9 mouse cellular contexts compared by ENCODE assay signal in the genomic region with DNA sequence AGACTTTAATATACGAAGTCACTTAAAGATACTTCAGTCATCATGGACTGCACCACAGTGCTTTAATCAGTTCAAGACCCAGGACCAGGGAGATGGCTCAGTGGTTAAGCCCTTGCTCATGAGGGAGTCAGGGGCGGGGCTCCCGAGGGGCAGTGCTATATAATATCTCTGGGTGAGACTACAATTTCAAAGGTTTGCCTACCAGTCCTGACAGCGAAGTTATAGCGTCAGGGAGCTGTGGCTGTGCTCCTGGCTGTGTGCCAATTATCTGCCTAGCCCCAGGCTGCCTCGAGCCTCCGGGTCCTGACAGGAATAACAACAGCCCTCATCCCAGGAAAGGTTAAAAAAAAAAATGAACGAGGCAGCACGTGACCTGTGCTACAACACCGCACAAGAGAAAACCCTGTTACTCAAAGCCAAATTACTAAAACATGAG. TPM values are rescaled to one million over a fixed set of nuclear protein-coding genes. Genes with fewer than 3 reads are reported as not detected.
DNase-seq lines count a peak whose midpoint lies in the region; ATAC-seq and TF ChIP-seq lines count a peak whose summit lies in the region.
"Had no signal": no experiment of that assay in that cellular context is flagged by ENCODE, and none has a peak within 500 bp of the region (broad histone marks: within the 10 kb centered on the region; RNA-seq: fewer than 3 reads in every experiment).

No protein-coding gene starts in this region.

- H3K4me2 ChIP-seq in heart, embryonic 13.5 days = peak overlapping the region; percentile 43
- H3K4me2 ChIP-seq in embryonic facial prominence, embryonic 13.5 days = peak overlapping the region; percentile 12; the same call in 1 of the 2 replicates
- H3K4me2 ChIP-seq in kidney, embryonic 14.5 days (replicated peaks; ENCODE audit: low read depth, low read length) = no peak overlapping the region
- no peak overlapping the region for H3K4me2 ChIP-seq in midbrain, postnatal 0 days (ENCODE audit: low read depth, low read length, poor library complexity, severe bottlenecking)

- H3K4me3 ChIP-seq in heart, embryonic 13.5 days = no peak overlapping the region; the same call in 1 of the 2 replicates
- H3K4me3 ChIP-seq in embryonic facial prominence, embryonic 13.5 days = no peak overlapping the region
- no peak overlapping the region for H3K4me3 ChIP-seq in kidney, embryonic 14.5 days (ENCODE audit: low read length)
- no peak overlapping the region for H3K4me3 ChIP-seq in midbrain, postnatal 0 days (ENCODE audit: low read depth, low read length)
- H3K4me3 ChIP-seq: megakaryocyte, embryonic 14.5 days had no signal

- no peak for TF ChIP-seq CTCF in midbrain, postnatal 0 days (IDR thresholded peaks at IDR 0.05)

- no peaks in the 10 kb centered on the region for H3K9me3 ChIP-seq in heart, embryonic 13.5 days
- H3K9me3 ChIP-seq in embryonic facial prominence, embryonic 13.5 days = no peaks in the 10 kb centered on the region
- H3K9me3 ChIP-seq in kidney, embryonic 14.5 days (ENCODE audit: control insufficient read depth, low read length) = no peaks in the 10 kb centered on the region
- no peaks in the 10 kb centered on the region for H3K9me3 ChIP-seq in midbrain, postnatal 0 days (ENCODE audit: low read length)
- H3K9me3 ChIP-seq: megakaryocyte, embryonic 14.5 days had no signal

- H3K27ac ChIP-seq in heart, embryonic 13.5 days (replicated peaks) = peak overlapping the region; percentile 46; the same call in 1 of the 2 replicates
- H3K27ac ChIP-seq in embryonic facial prominence, embryonic 13.5 days = no peak overlapping the region
- no peak overlapping the region for H3K27ac ChIP-seq in kidney, embryonic 14.5 days (ENCODE audit: low read depth, low read length)
- H3K27ac ChIP-seq in midbrain, postnatal 0 days (ENCODE audit: low read depth, low read length) = no peak overlapping the region

- peak overlapping the region; percentile 15; the same call in 1 of the 2 replicates for H3K9ac ChIP-seq in heart, embryonic 13.5 days
- no peak overlapping the region for H3K9ac ChIP-seq in embryonic facial prominence, embryonic 13.5 days
- H3K9ac ChIP-seq in kidney, embryonic 14.5 days (ENCODE audit: low read depth, low read length) = no peak overlapping the region
- no peak overlapping the region for H3K9ac ChIP-seq in midbrain, postnatal 0 days (replicated peaks; ENCODE audit: low read length, poor library complexity, severe bottlenecking)

- H3K27me3 ChIP-seq in heart, embryonic 13.5 days (replicated peaks) = 0 out of 2 replicates have a peak, but pooled peaks cover 12% of the 10 kb centered on the region
- no peaks in the 10 kb centered on the region for H3K27me3 ChIP-seq in embryonic facial prominence, embryonic 13.5 days
- H3K27me3 ChIP-seq in kidney, embryonic 14.5 days (ENCODE audit: control insufficient read depth, insufficient read depth, low read length) = no peaks in the 10 kb centered on the region
- no peaks in the 10 kb centered on the region for H3K27me3 ChIP-seq in midbrain, postnatal 0 days (ENCODE audit: insufficient read depth, low read length)

- peaks cover 38% of the 10 kb centered on the region for H3K4me1 ChIP-seq in heart, embryonic 13.5 days
- peaks cover 26% of the 10 kb centered on the region for H3K4me1 ChIP-seq in embryonic facial prominence, embryonic 13.5 days
- peaks cover 24% of the 10 kb centered on the region; the same call in 1 of the 2 replicates for H3K4me1 ChIP-seq in kidney, embryonic 14.5 days (ENCODE audit: control insufficient read depth, insufficient read depth, low read length)
- H3K4me1 ChIP-seq in midbrain, postnatal 0 days (ENCODE audit: insufficient read depth, low read length) = peaks cover 8% of the 10 kb centered on the region
- H3K4me1 ChIP-seq: megakaryocyte, embryonic 14.5 days had no signal

- WGBS in heart, embryonic 13.5 days = 25% methylated on average over 10 of the region's 10 CpGs
- WGBS in embryonic facial prominence, embryonic 13.5 days = 18% methylated on average over 10 of the region's 10 CpGs
- WGBS in kidney, embryonic 14.5 days = 19% methylated on average over 10 of the region's 10 CpGs
- 25% methylated on average over 10 of the region's 10 CpGs for WGBS in midbrain, postnatal 0 days

- peak; percentile 52; the same call in 1 of the 2 replicates for ATAC-seq in heart, embryonic 13.5 days (ENCODE audit: extremely low read depth, insufficient number of reproducible peaks, low FRiP score, low TSS enrichment)
- no peak for ATAC-seq in embryonic facial prominence, embryonic 13.5 days (ENCODE audit: insufficient number of reproducible peaks, insufficient read depth, low FRiP score, low TSS enrichment, low read depth)
- ATAC-seq in kidney, embryonic 14.5 days (ENCODE audit: low FRiP score, low TSS enrichment) = peak; percentile 57; the same call in 1 of the 2 replicates
- ATAC-seq in midbrain, postnatal 0 days (ENCODE audit: low FRiP score) = peak; percentile 57; the same call in 1 of the 2 replicates
- ATAC-seq in cerebellum, adult (ENCODE audit: insufficient number of reproducible peaks, low FRiP score, low TSS enrichment) = no peak

- no peak for DNase-seq in heart, adult 9 months (ENCODE audit: low spot score in 2 of 2)
- DNase-seq in midbrain, postnatal 0 days (ENCODE audit: low spot score) = no peak
- DNase-seq in left cerebral cortex, adult 11 months (ENCODE audit: low spot score) = no peak
- DNase-seq in layer of hippocampus, adult 11-12 months (ENCODE audit: low spot score) = no peak

- H3K36me3 ChIP-seq in heart, embryonic 13.5 days = no peaks in the 10 kb centered on the region
- H3K36me3 ChIP-seq in embryonic facial prominence, embryonic 13.5 days = no peaks in the 10 kb centered on the region
- H3K36me3 ChIP-seq in kidney, embryonic 14.5 days (ENCODE audit: control insufficient read depth, insufficient read depth, low read length) = no peaks in the 10 kb centered on the region
- no peaks in the 10 kb centered on the region for H3K36me3 ChIP-seq in midbrain, postnatal 0 days (ENCODE audit: insufficient read depth, low read length)

RNA-seq across cellular contexts. Expression of a gene that starts 24.7 kb away (rescaled TPM):
- 7.2 and 7.6 TPM in 2 replicates for polyA plus RNA-seq in heart, embryonic 13.5 days (2015; fragmentation: Nextera tagmentation; extraction: Ambion mirVana)
- polyA plus RNA-seq in embryonic facial prominence, embryonic 13.5 days (2015; fragmentation: Nextera tagmentation; extraction: Ambion mirVana) = 25.5 and 27.9 TPM in 2 replicates
- 21.6 and 32.6 TPM in 2 replicates for polyA plus RNA-seq in kidney, embryonic 14.5 days (2014; fragmentation: Nextera tagmentation; extraction: Ambion mirVana)
- total RNA-seq in midbrain, postnatal 0 days (2014; rRNA removed) = 269 and 291 TPM in 2 replicates
- 132 and 149 TPM in 2 replicates for polyA plus RNA-seq in midbrain, postnatal 0 days (2015; fragmentation: Nextera tagmentation; extraction: Ambion mirVana)

Comparison
In these comparisons a context has a peak if more than half of its experiments do, and no peak if none do; other contexts are left out.
1. ATAC-seq: peak in heart, embryonic 13.5 days (single experiment), kidney, embryonic 14.5 days (single experiment) and midbrain, postnatal 0 days (single experiment); none in embryonic facial prominence, embryonic 13.5 days (single experiment) and cerebellum, adult (single experiment).
2. H3K4me2 ChIP-seq: peak in heart, embryonic 13.5 days (single experiment) and embryonic facial prominence, embryonic 13.5 days (single experiment); none in kidney, embryonic 14.5 days (single experiment) and midbrain, postnatal 0 days (single experiment).